Mouse (Mus musculus): ENCODE measurements at regions not wholly inside any gene's neighbourhood (a gene's known extent, or its start where the extent isn't known, plus 50 kb on each side); places are given as distances from the start of the nearest gene placed in this dataset.

DNA sequence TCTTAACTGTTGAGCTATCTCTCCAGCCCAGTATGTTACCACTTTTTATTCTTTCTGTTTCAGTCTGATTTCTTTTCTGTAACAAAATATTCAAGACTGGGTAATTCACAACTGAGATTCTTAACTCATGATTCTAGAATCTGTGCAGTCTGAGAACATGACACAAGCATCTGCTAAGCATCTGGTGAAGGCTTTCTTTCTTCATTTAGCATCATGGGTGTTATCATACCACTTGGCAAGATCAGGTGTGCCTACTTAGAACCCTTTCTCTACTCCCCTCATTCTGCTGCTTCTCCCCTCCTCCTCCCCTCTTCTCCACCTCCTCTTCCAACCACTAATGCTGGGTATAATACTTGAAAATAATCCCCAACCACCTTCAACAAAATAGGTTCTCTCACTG is 62.1 kb upstream of the Pfn2 start:
- no peak for DNase-seq

DNA sequence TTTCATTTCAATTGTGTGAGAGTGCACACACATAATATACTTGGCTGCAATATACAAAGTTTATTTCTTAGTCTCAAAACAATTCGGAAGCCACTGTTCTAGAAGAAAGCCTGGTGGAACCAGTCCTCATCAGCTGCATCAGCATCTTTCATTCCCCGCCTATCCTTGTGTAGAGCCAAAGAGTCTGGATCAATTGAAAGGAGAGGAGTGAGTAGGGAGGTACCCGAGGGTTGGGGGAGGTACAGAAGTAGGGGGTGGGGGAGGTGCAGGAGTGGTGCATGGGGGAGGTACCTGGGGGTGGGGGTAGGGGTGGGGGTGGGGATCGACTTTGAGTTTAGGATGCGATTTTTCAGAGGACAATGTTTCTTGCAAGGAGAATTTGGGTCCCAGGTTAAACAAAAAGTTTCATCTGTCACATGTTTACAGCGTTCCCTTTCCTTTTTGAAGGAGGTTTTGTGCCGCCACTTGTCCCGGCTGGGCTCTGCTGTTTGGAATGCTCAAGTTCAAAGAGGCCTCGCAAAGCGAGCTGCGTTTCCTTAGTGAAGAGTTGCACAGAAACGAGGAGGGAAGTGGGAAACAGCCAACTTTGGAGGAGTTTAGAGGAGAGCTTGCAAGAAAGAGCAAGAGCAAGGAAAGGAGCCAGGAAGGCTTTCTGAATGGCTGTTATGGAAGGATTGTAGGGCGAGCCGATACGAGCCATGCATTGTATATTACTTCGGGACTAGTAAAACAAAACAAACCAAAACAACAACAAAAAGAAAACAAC is 64.1 kb upstream of the Pfn2 start:
- DNase-seq = peak in 1 of 2 experiments; percentile 7

- no peak for DNase-seq
These were observed 64.9 kb upstream of the Pfn2 start for GRCm38 (mm10) chr3:57912650-57913343.

GRCm38 (mm10) chr3:57914687-57915086 is 66.8 kb upstream of the Pfn2 start:
- DNase-seq = no peak

- no peak for DNase-seq
These were observed 71.0 kb upstream of the Pfn2 start for GRCm38 (mm10) chr3:57918913-57919312.

GRCm38 (mm10) chr3:57919390-57920089 is 71.7 kb upstream of the Pfn2 start:
- DNase-seq = no peak

GRCm38 (mm10) chr3:57920090-57920432 is 72.2 kb upstream of the Pfn2 start:
- DNase-seq = no peak

DNA sequence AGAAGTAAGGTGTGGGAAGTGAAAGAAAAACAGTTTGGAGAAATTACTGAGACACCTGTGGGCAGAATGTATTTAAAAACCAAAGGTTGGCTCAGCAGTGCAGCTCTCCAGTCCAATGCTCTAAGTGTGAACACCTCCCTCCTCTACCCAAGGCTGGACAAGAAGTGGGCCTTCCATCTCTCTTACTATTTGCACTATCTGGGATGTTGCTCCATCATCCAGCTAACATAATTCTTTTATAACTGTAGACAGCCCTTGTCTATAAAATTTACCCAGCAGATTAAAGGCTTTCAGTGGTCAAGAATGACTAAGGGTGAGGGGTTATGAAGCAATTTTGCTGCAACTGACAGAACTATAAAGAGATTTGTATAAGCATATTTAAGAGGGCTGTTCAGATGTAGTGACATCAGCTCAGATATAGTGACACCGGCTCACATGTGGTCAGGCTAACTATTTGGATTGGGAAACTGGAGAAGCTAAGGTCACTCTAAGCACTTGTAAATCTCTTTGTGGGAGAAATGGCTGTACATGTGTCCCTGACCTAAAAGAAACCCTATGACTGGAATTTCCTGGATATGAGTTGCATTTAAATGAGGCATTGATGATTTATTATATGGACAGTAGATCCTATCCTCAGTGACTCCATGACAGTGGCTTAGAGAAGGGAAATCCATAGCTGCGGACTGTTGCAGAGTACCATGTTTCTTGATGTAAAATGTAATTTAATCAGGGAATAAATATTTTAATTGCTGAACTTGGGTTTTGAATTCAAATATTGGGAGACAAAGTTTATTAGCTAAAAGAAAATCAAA is 73.4 kb upstream of the Pfn2 start:
- no peak for DNase-seq

DNA sequence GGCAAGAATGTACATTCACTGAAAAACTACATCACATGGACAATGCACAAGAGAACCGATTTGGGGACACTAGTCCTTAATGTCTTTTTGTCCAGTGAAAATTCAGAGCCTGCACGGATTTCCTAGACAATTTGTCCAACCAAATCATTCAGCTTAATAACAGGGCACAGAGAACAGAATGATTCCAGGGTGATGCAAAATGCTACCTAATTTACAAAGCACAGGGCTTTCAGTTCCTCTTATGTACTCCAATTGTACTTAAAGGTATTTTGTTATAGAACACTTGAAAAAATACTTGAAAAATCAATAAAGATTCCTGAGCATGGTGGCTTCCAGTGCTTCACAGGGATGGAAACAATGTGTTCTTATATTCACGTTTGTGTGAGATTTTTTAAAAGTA is 75.2 kb upstream of the Pfn2 start:
- DNase-seq = no peak

DNA sequence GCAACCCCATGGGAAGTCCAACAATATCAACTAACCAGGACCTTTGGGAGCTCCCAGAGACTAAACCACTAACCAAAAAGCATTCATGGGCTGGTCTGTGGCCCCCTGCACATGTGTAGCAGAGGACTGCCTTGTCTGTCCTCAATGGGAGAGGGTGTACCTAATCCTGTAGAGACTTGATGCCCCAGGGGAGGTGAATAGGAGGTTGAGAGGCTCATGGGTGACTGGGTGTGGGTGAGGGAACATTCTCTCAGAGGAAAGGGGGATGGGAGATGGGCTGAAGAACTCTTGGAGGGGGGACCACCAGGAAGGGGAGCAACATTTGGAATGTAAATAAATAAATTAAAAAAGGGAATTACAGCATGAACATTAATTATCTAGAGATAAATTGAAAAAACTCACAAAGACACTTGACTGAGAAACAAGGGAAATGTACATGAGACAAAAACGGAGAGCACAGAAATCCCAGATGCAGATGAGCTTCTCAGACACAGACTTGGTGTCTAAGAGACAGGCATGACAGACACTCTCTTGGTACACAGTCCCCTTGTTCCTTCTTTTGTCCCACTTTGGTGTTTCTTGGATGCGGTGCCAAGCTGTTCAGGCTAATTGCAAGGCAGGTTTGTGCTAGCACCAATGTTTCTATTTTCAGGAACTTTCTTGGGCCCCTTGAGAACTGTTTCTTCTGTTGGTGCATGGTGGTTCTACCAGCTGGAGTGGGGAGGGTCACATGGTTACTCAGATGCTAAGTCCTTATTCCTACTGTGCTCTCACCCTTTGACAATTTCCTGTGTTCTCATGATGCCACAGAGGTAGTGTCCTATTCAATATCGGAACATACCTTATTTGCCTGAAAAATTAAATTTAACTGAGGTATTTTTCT is 85.0 kb upstream of the Pfn2 start:
- DNase-seq = no peak

GRCm38 (mm10) chr3:57935042-57935610 is 87.2 kb upstream of the Pfn2 start:
- no peak for DNase-seq

GRCm38 (mm10) chr3:57940504-57941381 is 92.9 kb upstream of the Pfn2 start:
- DNase-seq = no peak

DNA sequence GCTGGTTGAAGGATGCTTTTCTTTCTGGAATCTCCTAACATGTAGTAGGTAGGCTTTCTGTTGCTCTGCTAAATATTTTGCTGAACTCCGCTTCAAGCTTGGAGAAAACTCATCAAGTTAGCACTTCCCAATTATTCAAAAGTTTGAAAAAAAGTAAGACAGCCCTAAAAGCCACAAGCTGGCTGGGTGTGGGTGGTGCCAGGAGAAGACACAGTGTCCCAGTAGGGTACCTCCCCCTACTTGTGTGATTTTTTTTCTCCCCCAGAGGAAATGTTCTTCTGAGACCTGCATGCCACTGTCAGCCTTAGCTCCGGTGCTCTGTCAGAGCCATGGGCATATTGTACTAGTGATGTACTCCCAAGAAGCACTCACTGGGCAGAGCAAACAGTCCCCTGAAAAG is 96.8 kb upstream of the Pfn2 start:
- DNase-seq = no peak

GRCm38 (mm10) chr3:57945765-57946164 is 97.9 kb upstream of the Pfn2 start:
- no peak for DNase-seq

- no peak for DNase-seq
These were observed 99.5 kb upstream of the Pfn2 start for GRCm38 (mm10) chr3:57947331-57947730.

GRCm38 (mm10) chr3:57948720-57949119 is 100.8 kb upstream of the Pfn2 start:
- DNase-seq = no peak

DNA sequence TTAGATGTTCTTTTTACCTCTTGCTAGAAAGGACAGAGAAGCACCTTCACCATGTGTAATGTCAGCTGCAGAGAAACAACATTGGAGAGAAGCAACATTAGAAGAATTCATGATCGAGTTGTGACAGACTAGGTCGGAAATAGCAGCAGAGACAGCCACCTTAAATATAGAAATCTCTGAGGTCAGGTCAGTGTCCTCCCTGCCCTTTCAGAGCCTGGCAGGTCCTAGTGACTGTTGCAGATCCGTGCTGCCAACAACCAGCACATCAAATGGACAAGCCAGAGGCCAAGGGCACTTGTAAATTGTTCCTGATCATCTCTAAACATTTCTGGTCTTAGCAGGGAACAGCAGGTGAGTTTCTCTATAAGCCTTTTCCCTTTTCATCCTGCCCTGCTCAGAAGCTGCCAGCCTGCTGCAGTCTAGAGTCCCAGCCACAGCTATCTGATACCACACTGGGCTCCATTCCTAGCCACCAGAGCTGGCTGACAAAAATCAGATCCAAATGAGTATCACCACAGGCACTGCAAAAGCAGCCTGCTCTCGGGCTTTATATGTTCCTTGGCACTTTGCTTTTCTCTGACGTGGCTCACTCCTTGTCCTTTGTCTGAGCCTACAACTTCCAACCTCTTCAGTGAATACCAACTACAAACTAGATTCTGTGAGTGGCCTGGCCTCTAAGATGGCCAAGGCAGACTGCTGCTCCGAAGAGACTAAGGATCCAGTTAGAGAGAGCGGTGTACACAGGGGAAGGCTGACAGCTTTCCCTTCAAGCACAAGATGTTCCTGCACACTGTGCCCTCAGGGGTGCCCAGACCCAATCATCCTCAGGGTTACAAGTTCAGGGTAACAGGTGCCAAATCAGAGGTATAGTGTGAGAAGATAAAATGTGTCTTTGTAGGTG is 102.8 kb upstream of the Pfn2 start:
- no peak for DNase-seq

DNA sequence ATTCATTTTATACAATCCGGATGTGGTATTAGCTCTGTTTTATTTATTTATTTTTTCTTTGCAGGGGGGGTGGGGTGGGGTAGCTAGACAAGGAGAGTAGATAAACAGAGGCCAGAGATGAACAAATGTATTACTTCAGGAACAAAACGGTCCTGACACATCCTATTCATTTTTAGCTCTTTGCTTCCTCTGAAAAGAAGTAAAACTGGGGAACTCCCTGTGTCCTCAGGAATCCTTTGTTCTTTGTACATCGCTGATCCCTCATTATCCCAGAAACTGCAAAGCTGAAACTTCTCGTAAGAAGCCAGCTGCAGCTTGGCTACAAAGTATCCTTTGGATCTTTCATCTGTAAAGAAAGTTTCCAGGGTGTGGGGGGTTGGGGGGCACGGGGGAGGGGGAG is 103.6 kb upstream of the Pfn2 start:
- no peak for DNase-seq

DNA sequence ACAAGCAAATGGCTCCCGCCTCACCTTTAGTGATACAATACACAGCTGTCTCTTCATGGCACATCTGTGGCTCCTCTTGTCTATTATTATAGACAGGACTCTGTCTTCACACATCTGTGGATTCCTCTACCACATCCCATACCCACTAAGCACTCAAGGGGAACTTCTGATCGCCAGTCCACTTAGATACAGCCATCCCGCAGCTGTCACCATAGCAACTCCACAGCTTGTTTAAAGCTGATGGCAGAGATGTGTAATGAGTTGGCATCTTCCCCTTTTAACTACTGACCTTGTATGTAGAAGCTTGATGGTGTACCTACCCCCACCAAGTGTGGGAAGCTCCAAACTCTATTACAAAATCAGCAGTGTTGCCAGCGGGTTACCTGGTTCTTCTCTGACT is 109.5 kb upstream of the Pfn2 start:
- no peak for DNase-seq

DNA sequence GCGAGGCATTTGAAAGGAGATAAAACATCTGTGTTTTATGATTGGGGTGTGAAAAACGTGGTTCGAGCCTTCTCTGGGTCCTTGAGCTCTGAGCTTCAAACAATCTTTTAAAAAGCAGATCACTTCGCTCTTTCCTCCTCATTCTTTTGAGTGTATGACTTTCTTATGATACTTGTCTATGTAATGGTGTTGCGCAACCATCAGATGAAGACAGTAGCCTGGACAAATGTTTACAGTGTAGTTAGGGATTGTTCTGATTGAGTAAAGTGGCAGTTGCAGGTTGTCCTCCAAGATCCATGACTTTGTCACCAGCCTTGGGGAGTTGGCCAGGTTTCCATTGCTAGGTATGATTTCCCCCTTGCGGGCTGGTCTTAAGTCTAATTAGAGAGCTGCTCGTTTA is 116.1 kb upstream of the Pfn2 start:
- DNase-seq = no peak

Data from kidney, postnatal 25 days (tissue).